Mouse (Mus musculus) cerebellum, adult 9-11 months (tissue): Measurements from ENCODE around the gene Mbd6.

Source experiments
- DNase-seq: peaks from one replicate; pipeline ENCODE4 v3.0.0; 2022

Mbd6 gene

DNA sequence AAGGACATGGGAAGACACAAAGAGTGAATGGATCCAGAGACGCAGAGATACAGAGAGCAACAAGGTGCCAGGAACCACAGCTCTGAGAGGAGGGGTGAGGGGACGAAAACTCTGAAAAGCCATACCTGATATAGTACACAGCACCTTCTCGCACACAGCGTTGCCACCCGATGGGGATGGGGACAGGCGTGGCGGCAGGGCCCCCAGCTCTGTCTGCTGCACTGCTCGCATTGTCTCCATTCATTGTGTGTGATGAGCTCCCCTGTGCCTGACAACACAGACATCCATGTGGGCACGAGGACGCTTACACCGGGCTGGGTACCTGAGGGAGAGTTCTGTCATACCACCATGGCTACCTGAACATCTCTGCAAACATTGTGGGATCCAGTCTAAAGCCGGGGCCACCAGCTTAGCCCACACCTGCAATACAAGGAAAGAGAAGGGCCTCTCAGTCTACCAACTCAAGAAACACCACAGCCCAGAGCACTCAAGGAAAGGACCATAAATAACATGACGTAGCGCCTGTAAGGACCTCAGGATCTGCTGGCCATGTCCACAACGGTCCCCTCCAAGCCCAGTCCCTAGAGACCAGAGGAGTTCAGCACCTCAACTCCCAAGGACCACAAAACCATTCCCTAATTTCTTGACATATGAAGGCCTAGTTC, 1.4 kb downstream of the Mbd6 start:
- DNase-seq = peak; percentile 55

DNA sequence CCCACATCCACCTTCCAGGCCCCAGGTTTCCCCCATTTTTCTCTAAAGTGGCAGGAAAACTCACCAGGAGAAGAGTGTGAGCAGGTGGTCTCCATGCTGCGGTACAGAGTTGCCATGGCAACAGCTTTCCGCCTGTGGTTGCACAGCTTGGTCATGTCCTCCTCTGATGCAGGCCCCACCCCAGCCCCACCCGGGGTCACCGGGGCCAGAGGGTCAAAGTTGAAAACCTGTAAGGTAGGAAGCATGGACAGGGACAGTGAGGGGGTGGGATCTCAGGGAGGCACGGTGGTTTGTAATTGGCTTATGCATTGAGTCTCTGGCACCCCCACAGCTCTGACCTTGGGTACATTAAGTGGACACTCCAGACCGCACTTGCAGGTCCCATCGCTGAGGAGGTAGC, 2.1 kb downstream of the Mbd6 start:
- no peak for DNase-seq

DNA sequence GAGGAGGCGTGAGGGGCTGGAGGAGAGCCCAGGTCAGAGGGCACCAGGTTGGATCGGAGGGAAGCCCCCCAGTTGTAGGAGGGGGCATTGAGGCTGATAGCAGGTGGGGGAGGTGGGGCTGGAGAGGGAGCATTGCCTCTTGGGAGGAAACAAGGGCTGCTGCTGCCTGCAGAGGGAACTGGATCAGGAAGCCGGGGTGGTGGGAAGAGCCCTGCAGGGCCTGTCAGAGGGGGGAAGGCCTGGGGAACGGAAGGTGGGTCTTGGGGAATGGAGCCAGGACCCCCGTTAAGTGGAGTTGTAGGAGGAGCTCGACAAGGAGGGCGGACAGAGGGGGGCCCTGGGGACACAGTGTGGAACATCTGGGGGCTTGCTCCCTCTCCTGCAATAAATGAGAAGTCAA, 2.6 kb downstream of the Mbd6 start:
- DNase-seq = peak; percentile 67

DNA sequence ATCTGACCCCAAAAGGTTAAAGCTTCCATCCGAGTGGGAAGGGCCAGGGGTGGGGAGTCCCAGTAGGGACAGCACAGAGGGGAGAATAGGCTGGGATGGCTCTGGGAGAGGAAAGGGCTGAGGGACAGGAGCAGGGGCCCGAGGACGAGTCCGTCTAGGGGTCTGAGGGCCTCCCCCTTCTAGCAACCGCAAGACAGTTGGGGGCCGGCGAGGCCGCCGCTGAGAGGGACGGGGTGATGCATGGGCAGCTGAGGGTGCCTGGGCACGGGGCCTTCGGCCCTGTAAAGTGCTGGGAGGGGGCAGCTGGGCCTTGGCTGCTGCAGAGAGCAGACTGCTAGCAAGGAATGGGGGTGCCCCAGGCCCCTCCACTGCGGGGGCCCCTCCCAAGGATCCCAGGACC, 3.2 kb downstream of the Mbd6 start:
- DNase-seq = no peak

DNA sequence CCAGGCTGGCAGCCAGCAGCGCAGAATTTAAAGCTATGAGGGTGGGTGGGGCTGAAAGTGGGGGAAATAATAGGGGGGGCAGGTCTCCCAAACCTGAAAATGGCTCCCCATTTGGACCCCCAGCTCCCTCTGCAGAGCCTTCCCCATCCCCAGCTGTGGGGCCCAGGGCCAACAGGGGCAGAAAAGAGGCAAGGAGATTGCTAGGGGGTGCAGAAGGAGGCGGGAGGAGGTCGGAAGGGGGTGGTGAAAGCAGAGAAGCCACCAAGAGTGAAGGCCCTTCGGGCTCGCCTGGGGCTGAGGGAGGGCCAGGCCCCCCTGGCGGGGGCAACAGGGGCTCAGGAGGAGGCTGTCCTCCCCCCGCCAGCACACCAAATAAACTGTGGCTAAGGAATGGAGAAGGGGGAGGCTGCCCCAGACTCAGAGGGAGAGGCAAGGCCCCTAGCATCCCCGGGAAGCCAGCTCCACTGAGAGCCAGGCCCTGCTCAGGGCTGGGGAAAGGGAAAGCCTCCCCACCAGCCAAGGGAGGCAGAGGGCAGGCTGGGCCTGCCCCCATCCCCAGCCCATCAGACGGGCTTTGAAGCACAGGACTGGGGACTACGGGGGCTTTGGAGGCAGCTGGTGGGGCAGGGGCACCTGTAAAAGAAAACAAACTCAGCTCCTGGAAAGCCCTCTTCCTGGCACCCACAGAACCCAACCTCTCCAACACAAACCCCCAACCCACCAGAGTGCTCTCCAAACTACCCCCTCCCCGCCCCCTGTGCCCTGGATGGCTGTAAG, 3.9 kb downstream of the Mbd6 start:
- DNase-seq = peak; percentile 53

DNA sequence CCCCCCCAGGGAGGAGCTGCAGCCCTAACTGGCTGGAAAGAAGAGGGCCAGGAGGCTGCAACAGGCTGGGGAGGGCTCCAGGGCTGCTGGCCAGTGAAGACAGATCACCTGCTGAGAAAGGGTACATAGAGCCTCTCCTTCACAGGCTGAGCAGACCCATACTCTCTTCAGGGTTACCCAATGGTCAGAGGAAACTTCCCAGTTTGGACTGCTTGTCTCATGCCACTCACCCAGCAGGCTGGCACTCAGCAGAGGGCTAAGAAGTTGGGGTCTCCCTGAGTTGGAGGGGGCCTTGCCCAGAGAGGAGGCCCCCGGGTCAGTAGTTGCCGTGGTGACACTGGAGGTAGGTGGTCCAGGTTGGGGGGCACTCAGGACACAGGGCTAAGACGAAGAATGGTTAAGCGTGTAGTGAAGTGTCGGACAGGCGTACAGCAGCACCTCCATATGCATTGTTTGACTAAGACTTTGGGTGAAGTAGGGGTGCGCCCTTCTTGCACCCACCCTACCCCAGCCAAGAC, 4.7 kb downstream of the Mbd6 start:
- peak; percentile 55 for DNase-seq

DNA sequence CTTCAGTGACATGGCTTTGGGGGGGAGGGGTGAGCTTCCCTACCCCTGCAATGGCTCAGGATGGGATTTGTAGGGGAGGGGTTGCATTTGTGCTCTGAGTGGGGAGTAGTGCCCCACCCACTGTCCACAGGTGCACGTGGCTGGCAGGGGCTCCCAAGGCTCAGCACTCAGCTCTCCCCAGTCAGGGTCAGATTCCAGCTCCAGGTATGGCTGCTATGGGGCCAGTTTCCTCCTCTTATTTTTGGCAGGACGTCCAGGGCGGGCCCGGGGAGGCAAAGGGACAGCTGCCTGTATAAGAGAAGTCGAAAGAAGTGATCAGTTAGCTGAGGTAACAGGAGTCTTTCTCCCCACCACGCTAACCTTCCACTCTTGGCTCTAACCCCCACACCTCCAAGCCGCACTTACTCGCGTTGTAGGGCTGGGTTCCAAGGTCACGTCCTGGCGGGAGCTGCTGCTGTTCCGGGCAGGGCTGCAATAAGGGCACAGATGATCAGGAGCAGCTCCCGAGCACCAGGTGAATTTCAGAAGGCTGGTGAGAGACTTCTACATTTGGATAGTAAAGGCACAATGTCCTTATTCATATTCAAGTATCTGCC, 6.1 kb downstream of the Mbd6 start:
- peak; percentile 45 for DNase-seq

DNA sequence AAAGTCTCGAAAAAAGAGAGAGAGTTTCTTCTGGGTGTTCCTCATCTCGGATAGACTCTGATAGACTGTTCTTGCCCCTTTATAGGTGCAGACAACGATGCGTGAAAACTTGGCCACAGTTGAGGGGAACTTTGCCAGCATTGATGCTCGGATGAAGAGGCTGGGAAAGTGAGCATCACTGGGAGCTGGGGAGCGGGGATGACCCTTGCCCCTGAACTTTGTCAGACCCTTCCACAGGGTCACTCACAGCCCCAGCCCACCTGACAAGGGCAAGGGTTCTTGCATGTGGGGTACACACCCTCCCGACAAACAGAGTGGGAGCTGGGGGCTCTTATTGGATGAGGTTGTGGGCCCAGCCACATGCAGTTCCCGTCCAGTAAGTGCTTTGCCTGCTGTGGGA, 7.5 kb downstream of the Mbd6 start:
- DNase-seq = no peak

DNA sequence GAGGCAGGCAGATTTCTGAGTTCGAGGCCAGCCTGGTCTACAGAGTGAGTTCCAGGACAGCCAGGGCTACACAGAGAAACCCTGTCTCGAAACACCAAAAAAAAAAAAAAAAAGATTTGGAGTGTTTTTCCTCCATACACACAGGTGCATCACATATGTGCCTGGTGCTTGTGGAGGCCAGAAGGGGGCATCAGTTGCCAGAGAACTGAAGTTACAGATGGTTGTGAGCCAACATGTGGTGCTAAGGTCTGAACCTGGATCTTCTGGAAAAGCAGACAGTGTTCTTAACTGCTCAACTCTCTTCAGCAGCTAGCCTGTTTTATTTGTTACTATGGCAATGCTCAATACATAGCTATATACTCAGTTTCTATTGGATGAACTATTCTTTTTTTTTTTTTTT, 9.1 kb downstream of the Mbd6 start:
- DNase-seq = no peak

DNA sequence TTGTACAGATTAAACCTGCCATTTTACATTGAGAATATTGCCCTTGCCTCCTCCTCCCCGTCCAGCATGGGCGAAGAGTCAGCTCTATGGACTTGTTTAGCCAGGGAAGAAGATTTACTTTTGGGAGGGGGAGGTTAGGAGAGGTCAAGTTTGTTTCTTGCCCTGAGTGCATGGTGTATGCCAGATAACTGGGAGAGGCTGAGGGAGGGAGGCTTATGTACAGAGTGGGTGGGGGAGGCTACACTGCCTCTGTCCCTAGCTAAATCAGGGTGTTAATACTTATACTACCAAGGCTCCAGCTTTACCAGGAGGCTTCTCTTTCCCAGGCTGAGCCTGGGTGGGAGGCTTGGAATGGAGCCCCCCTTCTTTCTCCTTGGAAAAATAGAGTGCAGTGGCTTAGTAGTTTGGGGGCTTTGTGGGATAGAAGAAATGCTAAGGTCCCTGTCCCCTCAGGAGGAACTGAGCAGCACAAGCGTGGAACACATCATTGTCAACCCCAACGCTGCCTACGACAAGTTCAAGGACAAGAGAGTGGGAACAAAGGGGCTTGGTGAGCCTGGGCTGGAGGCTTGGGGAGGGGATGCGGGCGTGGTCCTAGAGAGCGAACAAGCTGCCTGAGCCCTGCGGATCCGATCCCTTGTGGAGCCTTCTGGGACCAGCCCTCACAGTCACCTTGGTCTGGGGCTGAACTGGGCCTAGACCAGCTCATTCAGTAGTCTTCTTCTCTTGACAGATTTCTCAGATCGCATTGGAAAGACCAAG, 14.4 kb downstream of the Mbd6 start:
- DNase-seq = no peak

DNA sequence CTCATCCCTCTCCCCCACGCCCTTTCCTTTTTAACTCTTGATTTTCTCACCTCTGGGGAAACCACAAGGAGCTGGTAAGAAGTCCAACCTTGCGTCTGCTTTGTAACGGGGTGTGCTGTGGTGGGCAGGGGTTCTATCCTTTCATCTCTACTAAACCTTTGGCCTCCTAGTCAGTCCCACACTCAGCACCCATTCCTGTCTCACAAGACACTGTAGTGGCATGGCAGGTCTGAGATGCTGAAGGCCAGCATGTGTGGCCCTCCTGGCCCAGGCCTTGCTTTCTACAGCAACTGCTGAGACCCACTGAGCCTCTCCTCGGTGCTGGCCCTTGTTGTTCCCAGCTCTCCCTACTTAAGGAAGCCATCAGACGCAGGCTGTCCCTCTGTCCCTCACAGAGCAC, 16.4 kb downstream of the Mbd6 start:
- no peak for DNase-seq

DNA sequence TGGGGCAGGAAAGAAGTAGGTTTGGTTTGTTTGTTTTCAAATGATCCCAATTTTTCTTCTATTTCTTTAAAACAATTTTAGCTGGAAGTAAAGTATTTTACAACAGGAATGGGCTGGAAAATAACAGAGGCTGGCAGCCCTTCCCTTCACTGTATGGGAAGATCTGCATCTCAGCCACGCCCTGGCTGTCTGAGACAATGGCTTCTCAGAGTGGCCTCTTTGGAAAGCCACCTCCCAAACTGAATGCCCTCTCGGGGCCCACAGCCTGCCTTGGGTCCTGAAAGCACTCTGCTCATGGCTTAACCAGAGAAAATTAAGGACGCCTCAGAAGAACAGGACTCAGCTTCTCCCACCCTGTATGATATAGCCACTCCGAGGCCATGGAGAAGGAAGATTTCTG, 18.9 kb downstream of the Mbd6 start:
- no peak for DNase-seq

DNA sequence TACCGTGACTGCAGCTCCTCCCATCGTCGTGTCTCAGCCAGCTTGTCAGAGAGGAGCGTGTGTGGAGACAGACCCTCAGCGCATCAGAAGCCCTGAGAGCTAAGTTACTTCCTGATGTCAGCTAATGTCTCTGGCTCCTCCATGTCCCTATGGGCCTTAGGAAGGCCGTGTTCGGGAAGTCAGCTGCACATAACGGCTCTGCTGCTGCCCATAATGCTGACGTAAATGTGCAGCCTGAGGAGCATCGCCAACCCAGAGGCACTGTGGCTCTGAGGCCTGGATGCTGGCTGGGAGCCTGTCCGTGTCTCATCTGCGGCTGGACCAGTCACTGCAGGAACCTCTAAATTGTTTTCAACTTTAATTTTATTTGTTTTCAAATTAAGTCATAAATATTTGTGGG, 19.8 kb downstream of the Mbd6 start:
- no peak for DNase-seq

DNA sequence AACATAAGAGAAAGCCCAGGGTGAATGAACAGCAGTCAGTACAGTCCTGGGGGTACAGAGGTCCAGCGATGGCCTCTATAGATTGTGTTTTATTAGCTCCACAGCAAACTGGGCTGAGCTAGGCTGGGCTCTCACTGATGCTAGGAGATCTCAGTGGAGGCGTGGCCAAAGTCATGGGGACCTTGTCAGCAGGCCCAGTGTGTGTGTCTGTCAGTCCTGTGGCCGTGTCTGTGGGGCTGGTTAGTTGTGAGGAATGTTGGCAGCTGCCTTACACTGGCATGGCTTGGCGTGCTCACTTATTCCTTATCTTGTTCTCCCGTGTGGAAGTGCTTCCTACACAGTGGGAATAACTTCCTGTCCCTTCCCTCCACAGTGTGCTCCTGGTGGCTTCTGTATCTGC, 20.4 kb downstream of the Mbd6 start:
- no peak for DNase-seq

DNA sequence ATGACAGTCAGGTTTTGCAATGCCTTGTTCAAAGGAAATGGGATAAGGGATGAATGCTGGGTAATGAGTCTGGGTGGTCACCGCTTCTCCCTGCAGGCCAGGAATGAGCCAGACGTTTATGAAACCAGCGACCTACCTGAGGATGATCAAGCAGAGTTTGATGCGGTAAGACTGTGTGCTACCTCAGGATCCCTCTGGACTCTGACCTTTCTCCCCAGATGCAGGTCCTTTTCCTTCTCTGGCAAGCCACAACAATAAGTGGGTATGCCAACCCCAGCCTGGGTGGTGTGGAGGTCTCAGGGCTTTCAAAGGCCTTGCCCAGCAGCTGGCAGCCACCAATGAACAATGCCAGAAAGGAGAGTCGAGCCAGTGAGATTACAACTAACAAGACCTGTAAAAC, 21.5 kb downstream of the Mbd6 start:
- DNase-seq = peak; percentile 50

DNA sequence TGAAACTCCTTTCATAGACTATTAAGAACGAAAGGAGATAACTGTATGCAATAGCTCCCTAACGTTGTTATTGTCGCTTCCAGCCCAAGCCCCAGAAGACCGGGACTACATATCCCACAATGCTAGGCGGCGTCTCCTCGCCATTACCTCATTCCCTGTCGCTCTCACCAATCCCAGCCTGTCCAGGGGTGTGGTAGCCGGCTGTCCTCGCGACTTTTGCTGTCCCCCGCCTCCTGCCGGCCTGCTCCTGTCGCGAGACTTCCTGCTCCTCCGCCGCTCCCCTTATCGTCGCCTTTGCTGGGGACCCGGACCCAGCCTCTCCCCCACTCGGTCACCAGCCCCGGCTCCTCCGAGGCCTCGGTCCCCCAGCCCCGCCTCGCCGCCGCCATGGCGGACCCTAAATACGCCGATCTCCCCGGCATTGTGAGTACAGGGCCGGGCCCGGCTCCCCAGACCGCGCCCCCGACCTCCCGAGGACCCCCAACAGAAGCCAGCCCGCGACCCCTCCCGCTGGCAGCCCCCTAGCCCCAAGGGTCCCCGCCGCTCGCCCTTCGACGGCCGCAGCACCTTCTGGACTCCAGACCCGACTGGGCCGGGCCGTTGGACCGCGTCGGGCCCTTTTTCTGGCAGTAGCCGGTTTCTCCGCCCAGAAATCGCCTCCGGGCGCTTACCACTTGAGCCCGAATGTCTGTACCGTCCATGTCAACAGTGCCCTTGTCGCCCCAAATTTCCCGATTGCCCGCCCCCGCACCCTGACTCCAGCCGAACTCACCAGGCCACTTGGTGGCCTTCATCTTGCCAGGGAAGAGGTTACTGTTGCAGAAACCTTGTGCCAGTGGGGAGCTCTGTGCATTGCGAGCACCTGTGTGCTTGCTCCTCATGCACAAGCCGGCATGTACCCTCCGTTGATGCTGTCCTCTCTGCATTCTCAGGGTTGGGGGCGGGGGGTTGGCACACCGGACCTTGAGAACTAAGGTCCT, 22.4 kb downstream of the Mbd6 start, which contains the start of gene Dctn2:
Dctn2 (plus strand) TSS at position 257 of the 980 bp plus-strand sequence.
- peak; percentile 97 for DNase-seq

DNA sequence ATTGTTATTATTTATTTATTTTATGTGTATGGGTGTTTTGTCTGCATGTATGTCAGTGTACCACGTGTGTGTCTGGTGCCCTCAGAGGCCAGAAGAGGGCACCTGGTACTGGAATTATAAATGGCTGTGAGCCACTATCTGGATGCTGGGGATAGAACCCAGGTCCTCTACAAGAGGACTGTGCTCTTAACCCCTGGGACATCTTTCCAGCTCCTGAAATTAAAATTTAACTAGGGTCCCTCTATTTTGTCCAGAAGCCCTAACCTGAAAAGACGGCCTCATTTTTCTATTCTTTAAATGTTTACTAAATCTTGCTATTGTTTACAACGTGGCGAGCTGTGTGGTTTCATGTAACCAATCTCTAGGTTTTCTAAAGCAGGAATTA, 23.1 kb downstream of the Mbd6 start:
- peak; percentile 63 for DNase-seq

DNA sequence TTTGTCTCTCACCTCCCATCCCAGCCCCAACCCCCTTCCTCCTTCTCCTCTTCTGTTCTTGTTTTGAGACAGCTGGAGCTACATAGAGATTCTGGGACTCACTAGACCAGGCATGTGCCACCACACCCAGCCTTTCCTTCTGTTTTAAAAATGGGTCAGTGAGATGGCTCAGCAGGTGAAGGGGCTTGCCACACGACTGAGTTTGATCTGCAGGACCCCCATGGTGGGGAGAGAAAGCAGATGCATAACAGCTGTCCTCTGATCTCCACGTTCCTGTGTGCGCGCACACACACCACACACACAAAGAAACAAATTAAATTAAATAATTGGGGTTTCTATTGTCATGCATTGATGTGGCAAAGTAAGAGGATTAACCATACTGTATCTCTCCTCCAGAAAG, 23.8 kb downstream of the Mbd6 start:
- DNase-seq = peak; percentile 53

DNA sequence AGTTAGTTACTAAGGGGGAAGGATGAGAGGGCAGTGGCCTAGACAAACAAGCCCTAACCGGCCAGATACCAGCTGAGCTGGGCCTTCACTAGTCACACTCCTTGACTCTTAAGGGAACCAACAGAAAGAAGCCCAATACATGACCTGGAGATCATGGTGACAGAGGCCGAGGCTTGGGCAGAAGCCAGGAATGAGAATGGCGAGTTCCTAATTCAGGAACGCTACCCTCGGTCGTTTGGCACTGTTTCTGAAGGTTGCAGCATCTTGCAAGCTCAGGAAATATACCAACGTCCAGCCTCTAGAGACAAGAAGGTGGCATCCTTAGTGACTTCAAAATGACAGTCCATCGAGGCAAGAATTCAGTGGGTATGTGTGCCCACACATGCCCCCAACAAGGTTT, 24.5 kb downstream of the Mbd6 start:
- peak; percentile 57 for DNase-seq

DNA sequence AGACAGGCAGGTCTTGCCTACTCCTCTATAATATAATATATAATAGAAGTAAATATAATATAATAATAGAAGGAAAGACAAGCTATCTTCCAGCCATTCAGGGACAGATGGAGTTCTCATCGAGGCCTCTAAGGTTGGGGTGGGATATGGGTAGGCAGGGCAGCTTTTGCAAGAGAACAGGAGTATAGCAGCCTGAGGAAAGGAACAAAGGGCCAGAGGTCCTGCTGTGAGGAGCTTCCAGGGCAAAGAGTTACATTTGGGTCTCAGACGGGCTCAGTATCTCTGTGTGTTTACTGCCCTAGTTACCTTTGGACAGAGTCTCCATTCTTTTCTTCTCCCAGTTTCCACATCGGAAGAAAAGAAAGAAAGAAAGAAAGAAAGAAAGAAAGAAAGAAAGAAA, 25.2 kb downstream of the Mbd6 start:
- DNase-seq = peak; percentile 30

DNA sequence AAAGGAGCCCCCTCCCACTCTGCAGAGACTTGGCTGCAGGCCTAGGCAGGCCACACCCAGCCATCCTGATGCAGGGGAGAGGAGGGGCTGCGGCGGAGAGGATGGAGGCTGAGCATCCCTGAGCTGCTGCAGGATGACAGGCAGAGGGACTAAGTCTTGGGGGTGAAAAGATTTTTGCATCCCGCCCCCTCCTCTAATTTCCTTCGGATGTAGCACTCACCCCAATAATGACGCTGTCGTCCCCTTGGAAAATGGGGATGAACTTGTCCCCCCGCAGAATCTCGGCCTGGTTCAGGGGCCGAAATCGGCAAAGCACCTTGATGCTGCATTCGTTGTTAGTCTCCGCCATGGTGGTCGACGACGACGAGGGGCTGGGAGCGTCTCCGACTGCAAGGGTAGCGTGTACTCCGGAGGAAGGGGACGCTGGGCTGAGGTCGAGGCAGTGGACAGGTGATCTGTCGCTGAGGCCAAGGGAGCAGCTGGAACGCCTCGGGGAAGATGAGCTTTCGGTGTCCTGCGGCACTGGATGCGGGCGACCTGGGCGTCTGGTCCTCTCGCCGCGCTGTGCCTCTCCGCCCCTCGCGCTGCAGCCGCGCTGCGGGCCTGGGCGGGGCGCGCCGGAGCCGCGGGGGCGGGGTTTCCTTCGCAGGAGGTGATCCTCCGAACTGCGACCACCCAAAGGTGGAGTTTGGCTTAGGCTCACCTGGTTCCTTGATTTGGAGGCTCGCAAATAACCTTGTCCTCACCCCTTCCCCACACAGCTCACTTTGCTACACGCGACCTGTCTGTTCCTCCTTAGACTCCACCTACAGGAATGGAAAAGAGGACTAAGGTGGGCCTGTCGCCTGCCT, 26.0 kb downstream of the Mbd6 start, which contains the start of gene Kif5a:
Kif5a (minus strand) TSS at position 801 of the 851 bp plus-strand sequence.
- peak; percentile 86 for DNase-seq
